Mouse (Mus musculus) midbrain, embryonic 14.5 days (tissue): ENCODE results near the gene Slc16a11. TPM values are rescaled to one million over a fixed set of nuclear protein-coding genes. Genes with fewer than 3 reads are reported as not detected.

Source experiments
- ATAC-seq: fragments of 200-750 bp; cut with Nextera tagmentation; 2 replicates; pipeline ENCODE4 v1.8.0; 2017; ENCODE audit warnings: moderate number of reproducible peaks, moderate library complexity; ENCODE audit not compliant: low FRiP score, low TSS enrichment
- DNase-seq: peaks from one replicate; pipeline ENCODE4 v3.0.0-alpha.2; 2015
- H3K27ac ChIP-seq: fragments of 300-500 bp; sonication (generic); replicated peaks from 2 replicates; pipeline ENCODE4 v1.5.1; 2014; ENCODE audit warnings: mild to moderate bottlenecking, low read depth, low read length, moderate library complexity
- H3K27me3 ChIP-seq: fragments of 300-500 bp; sonication (generic); 2 replicates; pipeline ENCODE4 v1.6.1; 2014; ENCODE audit warnings: low read length, control low read depth, mixed read lengths; ENCODE audit not compliant: control insufficient read depth, insufficient read depth
- H3K36me3 ChIP-seq: fragments of 300-500 bp; sonication (generic); 2 replicates; pipeline ENCODE4 v1.6.1; 2014; ENCODE audit warnings: low read length, control low read depth; ENCODE audit not compliant: control insufficient read depth, insufficient read depth
- H3K4me1 ChIP-seq: fragments of 300-500 bp; sonication (generic); 2 replicates; pipeline ENCODE4 v1.6.1; 2014; ENCODE audit warnings: mild to moderate bottlenecking, antibody characterized with exemption, low read length, control low read depth; ENCODE audit not compliant: control insufficient read depth, insufficient read depth
- H3K4me2 ChIP-seq: fragments of 300-500 bp; sonication (generic); 2 replicates; pipeline ENCODE4 v1.6.1; 2014; ENCODE audit warnings: mild to moderate bottlenecking, low read length, moderate library complexity
- H3K4me3 ChIP-seq: fragments of 300-500 bp; sonication (generic); replicated peaks from 2 replicates; pipeline ENCODE4 v1.5.1; 2014; ENCODE audit warnings: low read depth, low read length
- H3K9ac ChIP-seq: fragments of 300-500 bp; sonication (generic); replicated peaks from 2 replicates; pipeline ENCODE4 v1.6.1; 2014; ENCODE audit warnings: mild to moderate bottlenecking, low read length, moderate library complexity
- H3K9me3 ChIP-seq: fragments of 300-500 bp; sonication (generic); 2 replicates; pipeline ENCODE4 v1.6.1; 2016; ENCODE audit warnings: low read length, control low read depth, mixed read lengths; ENCODE audit not compliant: control insufficient read depth
- WGBS: fragments of 180-500 bp; shearing (Covaris S2); extraction: QIAGEN DNeasy Blood & Tissue Kit; methylation state at CpG from one replicate; pipeline ENCODE4 v1.1.7; 2014; 5-methylcytosine and 5-hydroxymethylcytosine counted together
- polyA plus RNA-seq: library from polyadenylated mRNA; unstranded; fragments of >200 nt; fragmentation: Nextera tagmentation; extraction: Ambion mirVana; gene quantifications from 2 replicates; pipeline ENCODE4 v1.2.1, GENCODE M21; 2014

Slc16a11 gene
- polyA plus RNA-seq, 1 experiment from 2014 or later = 1.5 TPM

DNA sequence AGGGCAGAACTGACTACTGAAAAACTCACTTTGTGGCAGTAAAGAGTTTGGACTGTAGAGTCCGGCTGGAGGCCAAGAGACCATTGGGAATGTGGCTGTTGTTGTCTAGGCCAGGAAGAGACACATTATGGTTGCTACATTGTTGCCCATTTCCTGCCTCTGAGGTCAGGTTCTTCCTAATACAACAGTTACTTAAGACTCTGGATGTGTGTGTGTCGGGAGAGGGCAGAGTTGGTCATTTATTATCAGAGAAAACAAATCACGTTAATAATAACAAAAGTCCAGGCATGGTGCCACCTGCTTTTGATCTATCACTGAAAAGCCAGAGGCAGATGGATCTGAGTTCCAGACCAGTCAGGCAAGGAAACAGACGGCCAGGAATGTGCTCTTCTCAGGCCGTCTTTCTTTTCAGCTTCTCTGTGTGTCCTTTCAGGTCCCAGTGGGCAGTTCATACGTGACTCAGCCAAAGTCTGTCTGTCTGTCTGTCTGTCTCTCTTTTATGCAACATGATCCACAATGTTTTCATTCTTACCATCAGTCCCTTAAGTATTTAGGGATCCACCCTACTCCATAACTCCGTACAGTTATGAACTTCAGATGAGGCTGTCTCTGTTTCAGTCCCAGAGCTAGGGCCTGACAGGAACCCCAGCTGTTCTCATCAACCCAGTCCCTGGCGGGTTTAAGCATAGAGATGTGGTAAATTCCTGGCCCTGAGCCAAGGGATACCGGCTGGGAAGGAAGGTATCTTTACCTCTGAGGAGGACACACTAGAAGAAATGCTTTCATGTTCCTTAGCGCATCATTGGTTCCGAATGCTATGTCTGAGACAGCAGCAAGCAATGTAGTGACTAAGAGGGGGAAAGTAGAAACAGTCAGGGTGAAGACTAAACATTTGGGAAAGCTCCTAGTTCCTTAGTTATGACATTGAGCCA is 18.9 kb upstream of the Slc16a11 start:
- no peaks in the 10 kb centered on the region for H3K9me3 ChIP-seq
- no peak overlapping the region for H3K9ac ChIP-seq
- H3K27ac ChIP-seq = no peak overlapping the region
- no peak overlapping the region for H3K4me2 ChIP-seq
- no peaks in the 10 kb centered on the region for H3K27me3 ChIP-seq
- DNase-seq (no peak), ATAC-seq (no peak)
- H3K4me1 ChIP-seq = no peaks in the 10 kb centered on the region
- no peak overlapping the region for H3K4me3 ChIP-seq
- no peaks in the 10 kb centered on the region for H3K36me3 ChIP-seq
- 59% methylated on average over 11 of the region's 11 CpGs for WGBS

DNA sequence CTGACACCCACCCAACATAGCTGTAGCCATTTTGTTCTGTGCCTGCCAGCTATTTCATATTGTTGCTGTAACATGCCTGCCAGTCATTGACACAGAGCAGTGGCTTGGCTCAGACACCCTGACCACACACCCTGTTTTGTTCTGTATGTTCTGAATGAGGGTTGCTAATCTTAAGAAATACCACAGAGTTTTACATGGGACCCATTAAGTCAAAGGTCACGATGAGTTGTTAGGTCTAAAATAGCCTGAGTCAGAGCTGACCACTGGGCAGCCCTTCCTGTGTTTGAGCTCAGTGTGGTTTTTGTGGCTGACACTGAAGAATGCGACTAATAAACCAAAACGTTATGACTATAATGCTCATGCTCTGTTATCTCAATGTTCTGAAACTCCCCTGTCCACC is 14.2 kb upstream of the Slc16a11 start:
- no peak overlapping the region for H3K27ac ChIP-seq
- DNase-seq (no peak), ATAC-seq (no peak)
- H3K4me3 ChIP-seq = no peak overlapping the region
- no peak overlapping the region for H3K4me2 ChIP-seq
- no peaks in the 10 kb centered on the region for H3K36me3 ChIP-seq
- no peak overlapping the region for H3K9ac ChIP-seq
- no peaks in the 10 kb centered on the region for H3K4me1 ChIP-seq
- no peaks in the 10 kb centered on the region for H3K9me3 ChIP-seq
- 87% methylated on average over 3 of the region's 3 CpGs for WGBS
- no peaks in the 10 kb centered on the region for H3K27me3 ChIP-seq

DNA sequence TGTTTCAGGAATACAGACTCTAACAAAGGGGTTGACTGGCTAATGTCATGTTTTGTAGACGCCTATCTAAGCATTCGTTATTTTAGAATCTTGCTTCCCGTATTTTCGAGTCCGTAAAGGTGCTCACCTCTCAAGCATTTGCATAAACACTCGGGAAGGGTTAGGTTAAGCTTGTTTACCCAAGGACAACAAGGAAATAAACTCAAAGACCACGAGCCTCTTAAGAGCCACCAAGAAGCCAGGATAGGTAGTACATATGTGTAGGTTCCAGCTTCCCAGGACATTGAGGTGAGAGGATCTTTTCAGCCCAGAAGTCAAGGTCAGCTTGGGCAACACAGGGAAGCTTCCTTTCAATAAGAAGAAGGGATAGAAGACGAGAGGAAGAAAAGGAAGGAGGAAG is 13.4 kb upstream of the Slc16a11 start:
- ATAC-seq = no peak
- Histone ChIP-seq H3K4me1 (no peaks in the 10 kb centered on the region), H3K27ac (no peak overlapping the region), H3K9me3 (no peaks in the 10 kb centered on the region), H3K9ac (no peak overlapping the region), H3K4me3 (no peak overlapping the region), H3K4me2 (no peak overlapping the region), H3K27me3 (no peaks in the 10 kb centered on the region), H3K36me3 (no peaks in the 10 kb centered on the region)
- no peak for DNase-seq
- 82% methylated on average over 8 of the region's 8 CpGs for WGBS

DNA sequence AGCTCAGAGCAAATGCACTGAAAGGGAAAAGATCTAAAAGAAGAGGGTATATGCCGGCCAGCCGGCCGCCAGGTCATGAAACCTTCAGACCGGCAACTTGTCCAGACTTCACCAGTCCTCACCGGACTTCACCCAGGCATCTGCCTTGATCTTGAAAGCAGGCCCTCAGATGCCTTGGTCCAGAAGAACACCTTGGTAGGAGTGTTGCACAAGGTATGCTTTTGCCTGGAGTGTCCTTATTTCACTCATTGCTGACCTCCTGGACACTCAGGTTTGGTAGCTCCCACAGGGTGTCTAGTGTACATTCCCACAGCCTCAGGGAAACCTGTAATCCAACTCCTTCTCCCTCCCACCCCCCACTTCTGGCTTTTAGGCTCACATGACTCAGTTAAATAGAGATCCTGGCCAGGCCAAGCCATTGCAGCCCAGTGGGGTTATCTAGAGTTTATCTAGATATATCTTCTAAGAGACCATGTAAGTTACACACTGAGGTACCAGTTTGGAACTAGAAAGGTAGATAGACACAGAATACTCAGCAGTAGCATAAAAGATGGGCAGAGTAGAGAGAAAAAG is 12.4 kb upstream of the Slc16a11 start:
- no peak overlapping the region for H3K9ac ChIP-seq
- H3K27ac ChIP-seq = no peak overlapping the region
- H3K9me3 ChIP-seq = no peaks in the 10 kb centered on the region
- H3K4me3 ChIP-seq = no peak overlapping the region
- H3K27me3 ChIP-seq = no peaks in the 10 kb centered on the region
- no peaks in the 10 kb centered on the region for H3K4me1 ChIP-seq
- no peaks in the 10 kb centered on the region for H3K36me3 ChIP-seq
- no peak overlapping the region for H3K4me2 ChIP-seq
- no peak for DNase-seq
- ATAC-seq = no peak
- 79% methylated on average over 5 of the region's 5 CpGs for WGBS

DNA sequence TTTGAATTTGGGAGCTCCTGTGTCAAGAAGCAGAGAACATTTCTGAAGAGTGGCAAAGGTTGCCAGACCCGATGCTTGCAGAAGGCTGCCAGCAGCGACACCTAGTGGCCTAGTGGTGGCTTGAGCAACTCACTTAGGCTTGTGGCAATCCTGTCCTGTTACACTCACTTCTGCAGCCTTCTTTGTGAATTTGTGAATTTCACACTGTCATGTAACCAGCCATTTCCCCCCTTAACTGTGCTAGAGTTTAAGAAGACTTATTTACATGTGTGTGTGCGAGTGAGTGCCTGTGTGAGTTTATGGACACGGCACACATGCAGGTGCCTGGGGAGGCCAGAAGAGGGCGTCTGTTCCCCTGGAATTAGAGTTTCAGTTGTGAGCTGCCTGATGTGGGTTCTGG is 10.9 kb upstream of the Slc16a11 start:
- H3K9ac ChIP-seq = no peak overlapping the region
- ATAC-seq (no peak), DNase-seq (peak; percentile 93)
- no peaks in the 10 kb centered on the region for H3K36me3 ChIP-seq
- no peak overlapping the region for H3K27ac ChIP-seq
- WGBS = 39% methylated on average over 5 of the region's 5 CpGs
- H3K4me1 ChIP-seq = no peaks in the 10 kb centered on the region
- no peaks in the 10 kb centered on the region for H3K9me3 ChIP-seq
- H3K27me3 ChIP-seq = no peaks in the 10 kb centered on the region
- H3K4me2 ChIP-seq = no peak overlapping the region; the same call in 1 of the 2 replicates
- no peak overlapping the region for H3K4me3 ChIP-seq

DNA sequence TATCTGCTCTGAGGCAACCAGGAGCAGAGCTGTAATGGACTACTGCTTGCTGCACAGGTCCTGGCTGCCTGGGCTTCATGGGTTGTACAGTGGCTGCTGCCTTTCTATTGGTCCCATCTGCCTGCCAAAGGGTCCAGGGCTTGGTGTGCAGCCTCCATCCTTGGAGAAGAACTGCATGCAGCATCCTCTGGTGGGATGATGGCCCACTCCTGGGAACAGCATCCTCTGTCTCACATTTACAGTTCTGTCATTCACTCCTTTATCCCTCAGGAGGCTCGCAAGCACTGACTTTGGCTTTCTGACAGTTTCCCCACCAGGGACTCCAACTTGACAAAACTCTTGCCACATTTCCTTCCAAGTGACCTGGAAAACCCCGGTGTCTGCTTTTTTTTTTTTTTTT is 5.8 kb upstream of the Slc16a11 start:
- Histone ChIP-seq H3K9me3 (no peaks in the 10 kb centered on the region), H3K36me3 (no peaks in the 10 kb centered on the region), H3K9ac (no peak overlapping the region), H3K27ac (no peak overlapping the region), H3K27me3 (no peaks in the 10 kb centered on the region), H3K4me1 (no peaks in the 10 kb centered on the region), H3K4me3 (no peak overlapping the region), H3K4me2 (no peak overlapping the region)
- 90% methylated on average over 2 of the region's 2 CpGs for WGBS
- no peak for ATAC-seq
- DNase-seq = no peak

DNA sequence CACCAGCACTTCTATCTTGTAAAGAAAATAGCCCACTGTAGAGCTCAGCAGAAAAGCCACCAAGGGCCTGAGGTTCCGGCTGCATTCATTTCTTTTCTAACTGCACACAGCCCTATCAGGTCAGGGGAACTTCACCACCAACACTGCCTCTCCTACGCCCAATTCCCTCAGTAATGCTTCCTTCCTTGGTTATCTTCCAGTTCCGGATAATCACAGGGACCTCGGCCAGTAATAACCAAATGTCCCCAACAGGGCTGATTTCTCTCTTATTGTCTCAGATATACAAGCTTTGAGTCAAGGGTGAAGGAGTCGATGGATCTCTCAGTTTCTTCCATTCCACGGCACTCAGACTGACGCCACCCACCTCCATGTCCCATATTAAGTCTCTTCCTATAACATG is 5.3 kb upstream of the Slc16a11 start:
- no peaks in the 10 kb centered on the region for H3K4me1 ChIP-seq
- ATAC-seq = no peak
- H3K27ac ChIP-seq = no peak overlapping the region
- 90% methylated on average over 7 of the region's 7 CpGs for WGBS
- H3K4me2 ChIP-seq = no peak overlapping the region
- DNase-seq = no peak
- no peaks in the 10 kb centered on the region for H3K9me3 ChIP-seq
- H3K9ac ChIP-seq = no peak overlapping the region
- no peak overlapping the region for H3K4me3 ChIP-seq
- 0 out of 2 replicates have a peak, but pooled peaks cover 4% of the 10 kb centered on the region for H3K27me3 ChIP-seq
- no peaks in the 10 kb centered on the region for H3K36me3 ChIP-seq

DNA sequence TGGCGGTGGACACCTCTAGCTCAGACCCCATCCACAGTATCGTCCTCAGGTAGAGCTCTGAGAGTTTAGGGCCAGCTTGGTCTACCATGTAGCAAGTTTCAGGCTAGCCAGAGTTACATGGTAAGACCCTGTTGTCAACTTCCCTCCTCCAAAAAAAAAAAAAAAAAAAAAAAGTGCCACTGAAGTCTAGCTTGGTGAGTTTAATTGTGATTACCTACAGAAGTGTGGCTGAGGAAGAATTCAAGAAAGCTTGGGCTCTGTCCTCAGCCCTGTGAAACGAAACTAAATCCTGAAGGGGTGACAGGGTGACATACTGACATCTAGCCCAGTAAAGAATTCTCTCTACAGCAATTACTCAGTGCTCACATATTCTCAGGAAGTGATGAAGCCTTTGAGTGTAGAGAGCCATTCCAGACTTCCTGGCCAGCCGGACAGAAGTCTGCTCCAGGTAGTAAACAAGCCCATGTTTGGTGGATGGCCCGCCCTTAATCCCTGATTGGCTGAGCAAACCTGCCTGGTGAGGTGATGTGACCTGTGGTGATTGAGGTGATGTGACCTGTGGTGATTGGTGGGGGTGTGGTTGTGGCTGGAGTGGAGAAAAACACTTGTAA is 3.7 kb upstream of the Slc16a11 start:
- H3K36me3 ChIP-seq = no peaks in the 10 kb centered on the region
- H3K4me1 ChIP-seq = 0 out of 2 replicates have a peak, but pooled peaks cover 4% of the 10 kb centered on the region
- peaks cover 17% of the 10 kb centered on the region for H3K27me3 ChIP-seq
- no peak overlapping the region for H3K4me3 ChIP-seq
- H3K27ac ChIP-seq = no peak overlapping the region
- WGBS = 78% methylated on average over 5 of the region's 5 CpGs
- no peak overlapping the region for H3K4me2 ChIP-seq
- DNase-seq = no peak
- no peak for ATAC-seq
- no peak overlapping the region for H3K9ac ChIP-seq
- H3K9me3 ChIP-seq = no peaks in the 10 kb centered on the region
